Mouse (Mus musculus) embryonic facial prominence, embryonic 12.5 days (tissue): Measurements from ENCODE around the gene Ivns1abp. TPM values are rescaled to one million over a fixed set of nuclear protein-coding genes. Genes with fewer than 3 reads are reported as not detected.

Experiments
- ATAC-seq: fragments of 200-750 bp; cut with Nextera tagmentation; 2 replicates; pipeline ENCODE4 v1.8.0; 2017; ENCODE audit not compliant: insufficient number of reproducible peaks, insufficient read depth, low FRiP score, low TSS enrichment
- H3K27ac ChIP-seq: fragments of 300-500 bp; sonication (generic); 2 replicates; pipeline ENCODE4 v1.5.1; 2016; ENCODE audit warnings: mild to moderate bottlenecking
- H3K27me3 ChIP-seq: fragments of 300-500 bp; sonication (generic); 2 replicates; pipeline ENCODE4 v1.6.1; 2016; ENCODE audit warnings: mild to moderate bottlenecking, moderate library complexity
- H3K36me3 ChIP-seq: fragments of 300-500 bp; sonication (generic); 2 replicates; pipeline ENCODE4 v1.6.1; 2016; ENCODE audit warnings: mild to moderate bottlenecking
- H3K4me1 ChIP-seq: fragments of 300-500 bp; sonication (generic); 2 replicates; pipeline ENCODE4 v1.6.1; 2016
- H3K4me2 ChIP-seq: fragments of 300-500 bp; sonication (generic); replicated peaks from 2 replicates; pipeline ENCODE4 v1.6.1; 2016; ENCODE audit warnings: mild to moderate bottlenecking, moderate library complexity
- H3K4me3 ChIP-seq: fragments of 300-500 bp; sonication (generic); 2 replicates; pipeline ENCODE4 v1.5.1; 2016; ENCODE audit warnings: mild to moderate bottlenecking
- H3K9ac ChIP-seq: fragments of 300-500 bp; sonication (generic); 2 replicates; pipeline ENCODE4 v1.6.1; 2016; ENCODE audit warnings: mild to moderate bottlenecking, moderate library complexity
- H3K9me3 ChIP-seq: fragments of 300-500 bp; sonication (generic); 2 replicates; pipeline ENCODE4 v1.6.1; 2016; ENCODE audit warnings: mild to moderate bottlenecking, moderate library complexity
- WGBS: fragments of 180-500 bp; shearing (Covaris S2); methylation state at CpG from one replicate; pipeline ENCODE4 v1.1.7; 2016; 5-methylcytosine and 5-hydroxymethylcytosine counted together
- polyA plus RNA-seq: library from polyadenylated mRNA; unstranded; fragments of >200 nt; fragmentation: Nextera tagmentation; extraction: Ambion mirVana; gene quantifications from 2 replicates; pipeline ENCODE4 v1.2.1, GENCODE M21; 2016

Ivns1abp gene
- polyA plus RNA-seq, 1 experiment from 2014 or later, result 372 TPM

GRCm38 (mm10) chr1:151310511-151310910, 33.8 kb upstream of the Ivns1abp start:
- Histone ChIP-seq H3K27me3 (no peaks in the 10 kb centered on the region), H3K36me3 (no peaks in the 10 kb centered on the region), H3K9me3 (no peaks in the 10 kb centered on the region), H3K4me3 (no peak overlapping the region), H3K9ac (no peak overlapping the region), H3K27ac (no peak overlapping the region), H3K4me1 (no peaks in the 10 kb centered on the region), H3K4me2 (no peak overlapping the region)
- WGBS, result 78% methylated on average over 5 of the region's 5 CpGs
- no peak for ATAC-seq

GRCm38 (mm10) chr1:151311379-151311778, 32.9 kb upstream of the Ivns1abp start:
- Histone ChIP-seq H3K27ac (no peak overlapping the region), H3K4me2 (no peak overlapping the region), H3K27me3 (no peaks in the 10 kb centered on the region), H3K9ac (no peak overlapping the region), H3K9me3 (no peaks in the 10 kb centered on the region), H3K4me3 (no peak overlapping the region), H3K36me3 (no peaks in the 10 kb centered on the region), H3K4me1 (no peaks in the 10 kb centered on the region)
- WGBS, result 83% methylated on average over 11 of the region's 11 CpGs
- ATAC-seq, result no peak

- no peaks in the 10 kb centered on the region for H3K36me3 ChIP-seq
- 85% methylated on average over 7 of the region's 7 CpGs for WGBS
- no peak overlapping the region for H3K4me2 ChIP-seq
- no peaks in the 10 kb centered on the region for H3K9me3 ChIP-seq
- no peaks in the 10 kb centered on the region for H3K27me3 ChIP-seq
- H3K9ac ChIP-seq, result no peak overlapping the region
- no peak overlapping the region for H3K27ac ChIP-seq
- ATAC-seq, result no peak
- no peak overlapping the region for H3K4me3 ChIP-seq
- no peaks in the 10 kb centered on the region for H3K4me1 ChIP-seq
These were observed 25.0 kb upstream of the Ivns1abp start for GRCm38 (mm10) chr1:151319267-151319666.

- no peak overlapping the region for H3K4me3 ChIP-seq
- H3K27me3 ChIP-seq, result no peaks in the 10 kb centered on the region
- no peak overlapping the region for H3K27ac ChIP-seq
- WGBS, result 73% methylated on average over 4 of the region's 4 CpGs
- no peak for ATAC-seq
- H3K36me3 ChIP-seq, result no peaks in the 10 kb centered on the region
- H3K4me1 ChIP-seq, result no peaks in the 10 kb centered on the region
- H3K9me3 ChIP-seq, result no peaks in the 10 kb centered on the region
- no peak overlapping the region for H3K4me2 ChIP-seq
- no peak overlapping the region for H3K9ac ChIP-seq
These were observed 23.9 kb upstream of the Ivns1abp start for GRCm38 (mm10) chr1:151320408-151320807.

- 84% methylated on average over 1 of the region's 1 CpGs for WGBS
- no peak for ATAC-seq
- Histone ChIP-seq H3K4me3 (no peak overlapping the region), H3K36me3 (no peaks in the 10 kb centered on the region), H3K4me2 (no peak overlapping the region), H3K27ac (no peak overlapping the region), H3K9ac (no peak overlapping the region), H3K9me3 (no peaks in the 10 kb centered on the region), H3K27me3 (no peaks in the 10 kb centered on the region), H3K4me1 (no peaks in the 10 kb centered on the region)
These were observed 18.9 kb upstream of the Ivns1abp start for GRCm38 (mm10) chr1:151325328-151325727.

- Histone ChIP-seq H3K27ac (no peak overlapping the region), H3K27me3 (no peaks in the 10 kb centered on the region), H3K4me3 (no peak overlapping the region), H3K9me3 (no peaks in the 10 kb centered on the region), H3K4me1 (no peaks in the 10 kb centered on the region), H3K9ac (no peak overlapping the region), H3K4me2 (no peak overlapping the region), H3K36me3 (no peaks in the 10 kb centered on the region)
- 85% methylated on average over 14 of the region's 14 CpGs for WGBS
- ATAC-seq, result no peak
These were observed 15.8 kb upstream of the Ivns1abp start for GRCm38 (mm10) chr1:151328341-151329097.

GRCm38 (mm10) chr1:151329601-151330000, 14.7 kb upstream of the Ivns1abp start:
- WGBS, result 81% methylated on average over 7 of the region's 7 CpGs
- Histone ChIP-seq H3K4me2 (no peak overlapping the region), H3K27ac (no peak overlapping the region), H3K36me3 (no peaks in the 10 kb centered on the region), H3K9me3 (no peaks in the 10 kb centered on the region), H3K4me1 (no peaks in the 10 kb centered on the region), H3K4me3 (no peak overlapping the region), H3K27me3 (no peaks in the 10 kb centered on the region), H3K9ac (no peak overlapping the region)
- ATAC-seq, result no peak

GRCm38 (mm10) chr1:151332819-151333218, 11.5 kb upstream of the Ivns1abp start:
- no peaks in the 10 kb centered on the region for H3K4me1 ChIP-seq
- H3K27me3 ChIP-seq, result no peaks in the 10 kb centered on the region
- no peak overlapping the region for H3K27ac ChIP-seq
- no peak for ATAC-seq
- no peaks in the 10 kb centered on the region for H3K36me3 ChIP-seq
- H3K4me3 ChIP-seq, result no peak overlapping the region
- WGBS, result 93% methylated on average over 3 of the region's 3 CpGs
- H3K9me3 ChIP-seq, result no peaks in the 10 kb centered on the region
- no peak overlapping the region for H3K9ac ChIP-seq
- no peak overlapping the region for H3K4me2 ChIP-seq

- Histone ChIP-seq H3K4me1 (peaks cover 7% of the 10 kb centered on the region), H3K27ac (no peak overlapping the region), H3K4me3 (no peak overlapping the region), H3K9me3 (no peaks in the 10 kb centered on the region), H3K9ac (no peak overlapping the region), H3K27me3 (no peaks in the 10 kb centered on the region), H3K36me3 (no peaks in the 10 kb centered on the region), H3K4me2 (no peak overlapping the region)
- no peak for ATAC-seq
These were observed 6.0 kb upstream of the Ivns1abp start for GRCm38 (mm10) chr1:151338234-151338633.

GRCm38 (mm10) chr1:151338941-151339340, 5.3 kb upstream of the Ivns1abp start:
- Histone ChIP-seq H3K9ac (no peak overlapping the region), H3K4me2 (no peak overlapping the region), H3K36me3 (no peaks in the 10 kb centered on the region), H3K4me1 (peaks cover 11% of the 10 kb centered on the region), H3K9me3 (no peaks in the 10 kb centered on the region), H3K27ac (no peak overlapping the region), H3K4me3 (no peak overlapping the region), H3K27me3 (no peaks in the 10 kb centered on the region)
- ATAC-seq, result no peak
- WGBS, result 54% methylated on average over 2 of the region's 2 CpGs

- WGBS, result 49% methylated on average over 8 of the region's 8 CpGs
- Histone ChIP-seq H3K27ac (no peak overlapping the region), H3K9ac (no peak overlapping the region), H3K4me2 (no peak overlapping the region), H3K36me3 (no peaks in the 10 kb centered on the region), H3K27me3 (no peaks in the 10 kb centered on the region), H3K4me1 (peaks cover 15% of the 10 kb centered on the region), H3K9me3 (no peaks in the 10 kb centered on the region), H3K4me3 (no peak overlapping the region)
- ATAC-seq, result no peak
These were observed 2.8 kb upstream of the Ivns1abp start for GRCm38 (mm10) chr1:151341321-151342044.

GRCm38 (mm10) chr1:151342311-151342710, 2.0 kb upstream of the Ivns1abp start:
- Histone ChIP-seq H3K27ac (no peak overlapping the region), H3K4me2 (no peak overlapping the region), H3K4me3 (no peak overlapping the region), H3K4me1 (peaks cover 22% of the 10 kb centered on the region), H3K9me3 (no peaks in the 10 kb centered on the region), H3K9ac (no peak overlapping the region), H3K27me3 (no peaks in the 10 kb centered on the region), H3K36me3 (no peaks in the 10 kb centered on the region)
- ATAC-seq, result no peak
- WGBS, result 45% methylated on average over 3 of the region's 3 CpGs
